Mouse (Mus musculus) heart, adult 8-10 months (tissue): ENCODE data around the gene Exosc8. TPM values are rescaled to one million over a fixed set of nuclear protein-coding genes. Genes with fewer than 3 reads are reported as not detected.
A peak's percentile ranks its signal among the peaks of the same experiment; 100 is the strongest.
"Not testable (repeated sequence)": the region's sequence is repeated elsewhere in the genome, so short reads cannot be mapped to it uniquely, and the experiment has no call there.

Source experiments
- DNase-seq: peaks from one replicate; pipeline ENCODE4 v3.0.0; 2022; ENCODE audit warnings: low spot score
- total RNA-seq, 4 experiments: library from RNA; stranded (reverse); gene quantifications; 2 replicates each; pipeline ENCODE4 v1.2.4; 2022

Exosc8 gene
- total RNA-seq: 10 to 100 TPM; 16.1 to 20.2 (median 18.9) TPM

GRCm38 (mm10) chr3:54735247-54736046, at the start of gene Exosc8, which contains the start of gene Alg5:
Exosc8 (minus strand) TSS chr3:54735393.
Alg5 (plus strand) TSS chr3:54735539.
- DNase-seq: peak; percentile 86

- DNase-seq: no peak
Measured at GRCm38 (mm10) chr3:54775989-54776631, 40.9 kb upstream of the Exosc8 start.

GRCm38 (mm10) chr3:54773613-54774012, 38.4 kb upstream of the Exosc8 start:
- no peak for DNase-seq

GRCm38 (mm10) chr3:54769349-54770275, 34.4 kb upstream of the Exosc8 start:
- DNase-seq: no peak

GRCm38 (mm10) chr3:54768592-54768991, 33.4 kb upstream of the Exosc8 start:
- no peak for DNase-seq

- DNase-seq: no peak
Measured at GRCm38 (mm10) chr3:54766811-54767210, 31.6 kb upstream of the Exosc8 start.

GRCm38 (mm10) chr3:54766034-54766433, 30.8 kb upstream of the Exosc8 start:
- no peak for DNase-seq

GRCm38 (mm10) chr3:54765521-54765920, 30.3 kb upstream of the Exosc8 start:
- DNase-seq: not testable (repeated sequence)

- peak; percentile 38 for DNase-seq
Measured at GRCm38 (mm10) chr3:54764418-54764817, 29.2 kb upstream of the Exosc8 start.

GRCm38 (mm10) chr3:54761258-54761657, 26.1 kb upstream of the Exosc8 start:
- no peak for DNase-seq

- DNase-seq: no peak
Measured at GRCm38 (mm10) chr3:54760321-54761115, 25.3 kb upstream of the Exosc8 start.

- DNase-seq: no peak
Measured at GRCm38 (mm10) chr3:54759211-54759610, 24.0 kb upstream of the Exosc8 start.

- no peak for DNase-seq
Measured at GRCm38 (mm10) chr3:54757446-54757845, 22.3 kb upstream of the Exosc8 start.

- DNase-seq: peak; percentile 10
Measured at GRCm38 (mm10) chr3:54756058-54756457, 20.9 kb upstream of the Exosc8 start.

- DNase-seq: peak; percentile 26
Measured at GRCm38 (mm10) chr3:54755145-54756041, 20.2 kb upstream of the Exosc8 start, which contains the start of gene Smad9. Smad9 (plus strand) TSS chr3:54755582.

- DNase-seq: no peak
Measured at GRCm38 (mm10) chr3:54753411-54753810, 18.2 kb upstream of the Exosc8 start.

GRCm38 (mm10) chr3:54745799-54746198, 10.6 kb upstream of the Exosc8 start:
- DNase-seq: no peak

GRCm38 (mm10) chr3:54741965-54742364, 6.8 kb upstream of the Exosc8 start:
- no peak for DNase-seq

GRCm38 (mm10) chr3:54737317-54737716, 2.1 kb upstream of the Exosc8 start:
- DNase-seq: no peak
